Mouse (Mus musculus): ENCODE results near the gene Srpk2.
A peak's percentile ranks its signal among the peaks of the same experiment; 100 is the strongest.
"Not testable (repeated sequence)": the region's sequence is repeated elsewhere in the genome, so short reads cannot be mapped to it uniquely, and the experiment has no call there.

Gene Srpk2

DNA sequence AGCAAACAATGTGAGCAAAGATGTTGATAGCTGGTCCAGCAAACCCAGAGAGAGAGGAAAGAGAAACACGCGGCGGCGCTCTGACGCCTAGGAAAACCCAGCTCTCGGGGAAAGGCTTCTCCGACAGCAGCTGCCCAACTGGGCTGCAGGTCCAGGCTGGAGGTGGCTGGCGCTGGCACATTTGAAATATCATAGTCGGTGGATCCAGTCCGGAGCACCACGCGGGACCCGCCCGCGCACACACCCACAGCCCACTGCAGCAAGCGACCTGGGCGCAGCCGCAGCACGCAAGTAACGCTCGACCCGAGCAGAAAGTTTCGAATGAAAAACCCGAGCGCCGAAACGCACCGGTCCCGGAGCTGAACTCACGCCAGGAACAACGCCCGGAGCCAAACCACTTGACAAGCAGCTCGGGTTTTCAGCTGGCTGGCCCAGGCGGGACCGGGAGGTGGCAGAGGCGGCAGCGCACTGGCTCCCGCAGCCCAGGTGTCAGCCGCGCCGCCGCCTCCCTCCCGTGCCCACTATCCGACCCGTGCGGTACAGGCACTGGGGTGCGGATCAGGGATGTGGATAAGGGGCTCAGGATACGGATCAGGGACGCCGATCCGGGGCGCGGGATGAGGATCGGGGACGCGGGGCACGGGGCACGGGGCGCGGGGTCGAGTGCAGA is 9.5 kb downstream of the Srpk2 start:
- peak; percentile 76 for DNase-seq (ENCODE audit: low read depth, low spot score)

DNA sequence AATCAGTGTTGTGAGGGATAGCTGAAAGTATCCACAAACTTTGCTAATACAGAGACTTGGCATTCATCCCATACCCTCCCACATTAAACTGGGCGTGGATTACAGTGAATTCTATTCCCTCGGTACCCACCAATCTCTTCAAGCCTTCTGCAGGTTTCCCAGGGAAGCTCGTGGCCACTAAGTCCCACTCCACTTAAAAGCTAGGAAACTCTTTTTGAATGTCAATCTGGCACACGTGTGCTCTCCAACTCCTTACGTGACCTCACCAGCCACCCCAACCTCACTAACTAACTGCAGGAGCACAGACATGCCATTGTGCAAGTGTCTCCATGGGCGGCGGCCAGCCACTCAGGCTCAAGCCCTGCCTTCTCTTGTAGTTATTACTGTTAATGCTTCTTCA is 12.3 kb downstream of the Srpk2 start:
- DNase-seq (ENCODE audit: low read depth, low spot score): peak; percentile 76

DNA sequence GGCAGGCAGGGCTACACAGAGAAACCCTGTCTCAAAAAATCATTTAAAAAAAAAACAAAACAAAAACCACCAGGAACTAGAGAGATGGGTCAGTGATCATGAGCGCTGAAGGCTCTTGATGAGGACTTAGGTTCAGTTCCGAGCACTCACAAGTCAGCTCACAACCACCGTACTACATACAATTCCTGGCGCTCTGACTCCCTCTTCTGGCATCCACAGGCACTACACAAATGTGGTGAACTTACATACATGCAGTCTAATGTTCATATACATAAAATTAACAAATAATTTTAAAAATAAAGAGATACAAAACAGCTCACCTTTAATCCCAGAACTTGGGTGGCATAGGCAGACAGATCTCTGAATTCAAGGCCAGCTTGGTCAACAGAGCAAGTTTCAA is 13.5 kb downstream of the Srpk2 start:
- DNase-seq (ENCODE audit: low read depth, low spot score): no peak

DNA sequence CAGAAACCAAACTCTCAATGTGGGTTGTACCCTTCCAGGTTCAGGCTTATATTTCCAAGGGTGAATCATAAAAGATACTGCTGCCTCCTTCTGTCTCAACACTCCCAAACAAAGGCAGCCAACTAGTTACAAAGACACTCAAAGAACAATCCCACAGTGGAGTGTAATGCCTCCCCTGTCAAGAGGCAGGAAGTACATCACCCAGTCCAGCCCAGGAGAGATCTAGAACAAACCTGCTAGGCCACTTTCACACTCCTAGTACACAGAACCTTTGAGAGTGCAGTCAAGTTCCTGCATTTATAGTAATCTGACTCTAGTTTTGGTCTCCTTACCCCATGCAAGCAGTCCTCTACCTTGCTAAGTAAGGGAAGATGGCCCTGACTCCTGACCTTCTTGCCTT is 18.5 kb downstream of the Srpk2 start:
- DNase-seq (ENCODE audit: low read depth, low spot score): no peak

DNA sequence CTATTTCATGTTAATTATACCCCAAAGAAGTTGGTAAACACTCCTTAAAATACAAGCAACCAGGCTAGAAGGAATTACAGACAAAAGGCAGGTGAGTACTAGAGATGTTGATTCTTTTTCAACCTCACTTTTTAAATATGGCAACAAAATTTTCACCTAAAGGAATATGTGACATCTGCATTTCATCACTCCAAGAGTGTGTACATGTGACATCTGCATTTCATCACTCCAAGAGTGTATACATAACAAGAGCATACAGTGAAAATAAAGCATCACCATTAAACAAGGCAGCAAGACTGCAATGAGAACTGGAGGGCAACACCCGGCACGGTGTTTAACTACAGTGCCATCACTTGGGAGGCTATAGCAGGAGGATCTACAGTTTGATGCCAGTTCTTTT is 23.2 kb downstream of the Srpk2 start:
- no peak for DNase-seq (ENCODE audit: low read depth, low spot score)

DNA sequence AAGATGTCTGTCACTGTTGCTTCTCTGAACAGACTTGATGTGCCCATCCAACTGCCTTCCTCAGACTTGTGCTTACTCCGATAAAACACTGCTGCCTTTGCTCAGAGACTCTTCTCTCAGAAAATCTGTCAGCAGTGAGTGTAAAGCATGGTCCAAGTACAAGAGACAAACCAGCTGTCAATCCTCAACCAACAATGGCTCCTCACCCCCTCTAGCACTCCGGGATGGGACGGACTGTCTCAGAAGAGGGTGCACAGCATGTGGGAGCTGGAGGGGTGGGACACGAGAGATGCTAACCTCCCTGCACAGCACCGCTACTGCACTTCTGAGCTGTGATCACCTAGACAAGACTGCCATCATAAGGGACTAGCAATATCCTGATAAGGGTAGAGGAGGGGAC is 26.4 kb downstream of the Srpk2 start:
- no peak for DNase-seq (ENCODE audit: low read depth, low spot score)

DNA sequence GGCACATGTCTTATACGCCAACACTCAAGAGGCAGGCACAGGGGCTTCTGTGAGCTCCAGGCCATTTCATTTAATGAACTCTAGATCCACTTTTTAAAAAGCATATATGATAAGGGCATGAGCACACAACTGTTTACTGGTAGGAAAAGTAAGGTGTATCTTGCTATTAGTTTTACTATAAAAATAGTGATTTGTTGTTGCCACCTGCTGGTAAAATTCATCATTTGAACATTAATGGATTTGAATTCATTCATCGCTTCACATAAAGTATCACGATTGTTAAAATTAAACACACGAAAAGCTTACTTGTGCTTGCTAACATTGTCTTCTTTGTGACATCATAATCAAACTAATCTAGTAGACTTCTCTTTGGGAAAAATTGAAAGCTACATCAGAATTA is 27.8 kb downstream of the Srpk2 start:
- peak; percentile 49 for DNase-seq (ENCODE audit: low read depth, low spot score)

DNA sequence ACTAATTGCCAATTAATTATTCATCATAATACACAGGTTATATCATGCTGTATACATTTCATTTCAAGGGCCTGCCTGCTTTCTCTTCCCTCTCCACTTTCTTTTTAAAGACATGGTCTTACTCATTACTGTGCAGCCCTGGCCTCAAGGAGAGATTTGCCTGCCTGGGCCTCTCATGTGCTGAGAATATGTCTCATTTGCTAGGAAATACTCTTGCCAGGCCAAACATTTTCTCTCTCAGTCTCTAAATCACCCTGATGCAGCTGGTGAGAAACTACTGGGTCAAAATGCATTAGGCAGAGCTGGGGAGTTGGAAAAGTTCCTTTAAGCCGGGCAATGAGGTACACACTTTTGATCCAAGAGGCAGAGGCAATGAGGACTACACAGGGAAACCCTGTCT is 29.4 kb downstream of the Srpk2 start:
- no peak for DNase-seq (ENCODE audit: low read depth, low spot score)

DNA sequence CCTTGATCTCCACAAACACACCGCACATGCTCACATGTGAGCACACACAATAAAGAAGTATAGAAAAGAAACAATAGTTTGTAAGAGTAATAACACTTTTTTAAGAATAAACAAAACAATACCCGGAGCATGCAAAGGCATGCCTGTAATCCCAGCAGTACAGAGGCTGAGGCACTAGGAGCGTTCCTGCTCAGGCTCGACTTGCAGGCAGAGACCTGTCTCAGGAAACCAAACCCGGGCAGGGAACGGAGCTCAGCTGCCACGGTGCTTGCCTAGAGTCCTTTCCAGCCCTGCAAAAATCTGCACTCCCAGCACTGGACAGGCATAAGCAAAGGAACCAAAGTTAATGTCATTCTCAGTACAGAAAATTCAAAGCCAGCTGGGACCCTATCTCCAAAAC is 32.1 kb downstream of the Srpk2 start:
- no peak for DNase-seq (ENCODE audit: low read depth, low spot score)

DNA sequence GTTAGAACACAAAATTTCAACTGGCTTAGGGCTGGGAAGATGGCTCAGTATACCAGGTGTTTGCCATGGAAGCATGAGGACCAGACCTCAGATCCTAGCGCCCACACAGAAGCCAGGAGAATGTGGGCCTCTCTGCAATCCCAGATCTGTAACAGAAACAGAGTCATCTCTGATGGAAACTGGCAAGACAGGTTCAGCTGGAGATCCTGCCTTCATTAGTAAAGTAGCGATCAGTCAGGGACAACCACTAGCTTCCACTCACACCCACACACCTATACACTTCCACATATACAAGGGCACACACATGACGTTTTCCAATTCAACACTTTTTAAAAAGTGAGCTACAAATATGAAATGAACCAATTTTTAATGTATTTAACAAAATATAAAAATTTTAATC is 32.6 kb downstream of the Srpk2 start:
- no peak for DNase-seq (ENCODE audit: low read depth, low spot score)

DNA sequence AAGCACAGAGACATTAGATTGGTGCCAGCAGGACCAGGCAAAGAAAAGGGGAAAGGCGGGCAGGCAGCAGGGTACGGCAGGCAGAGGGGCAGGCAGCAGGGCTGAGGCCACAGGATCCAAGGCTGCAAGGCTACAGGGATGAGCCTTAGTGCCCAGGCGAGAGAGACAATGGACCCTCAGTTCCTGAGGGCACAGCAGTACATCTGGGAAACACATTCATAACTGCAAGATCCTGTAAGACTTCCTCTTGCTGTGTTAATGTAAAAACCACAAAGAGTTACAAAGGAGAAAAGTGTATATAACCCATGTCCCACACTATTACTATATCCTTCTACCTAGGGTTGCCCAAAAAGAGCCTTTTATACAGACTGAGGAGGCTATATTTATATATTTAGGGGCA is 33.9 kb downstream of the Srpk2 start:
- no peak for DNase-seq (ENCODE audit: low read depth, low spot score)

DNA sequence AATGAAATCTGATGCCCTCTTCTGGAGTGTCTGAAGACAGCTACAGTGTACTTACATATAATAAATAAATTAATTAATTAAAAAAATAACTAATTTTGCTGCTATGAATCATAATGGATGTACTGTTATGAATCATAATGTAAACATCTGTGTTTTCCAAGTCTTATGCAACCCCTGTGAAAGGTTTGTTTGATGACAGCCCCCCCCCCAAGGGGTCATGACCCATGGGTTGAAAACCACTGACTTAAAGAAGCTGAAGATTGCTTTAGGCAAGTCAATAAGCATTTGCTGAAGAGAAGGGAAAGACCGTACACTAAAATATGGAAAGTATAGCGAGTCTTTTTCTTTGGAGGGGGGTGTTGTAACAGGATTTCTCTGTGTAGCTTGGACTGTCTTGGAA is 35.2 kb downstream of the Srpk2 start:
- DNase-seq (ENCODE audit: low read depth, low spot score): no peak

DNA sequence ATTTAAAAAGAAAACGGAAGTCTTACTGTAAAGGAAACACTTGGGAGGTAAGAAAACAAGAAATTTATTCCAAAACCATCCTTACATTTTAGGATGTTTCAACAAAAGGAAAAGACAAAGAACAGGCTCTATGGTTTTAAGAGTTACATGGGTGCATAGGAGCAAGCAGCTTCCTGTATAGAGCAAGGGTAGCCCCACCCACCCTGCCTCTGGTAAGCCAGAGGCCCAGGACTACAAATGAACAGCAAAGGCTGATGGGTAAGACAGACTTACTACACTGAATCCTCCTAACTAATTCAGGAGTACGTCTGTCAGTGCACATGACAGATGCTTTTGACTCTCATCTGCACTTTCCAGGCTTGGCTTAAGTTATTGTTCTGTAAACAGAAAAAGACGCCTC is 38.7 kb downstream of the Srpk2 start:
- DNase-seq (ENCODE audit: low read depth, low spot score): no peak

DNA sequence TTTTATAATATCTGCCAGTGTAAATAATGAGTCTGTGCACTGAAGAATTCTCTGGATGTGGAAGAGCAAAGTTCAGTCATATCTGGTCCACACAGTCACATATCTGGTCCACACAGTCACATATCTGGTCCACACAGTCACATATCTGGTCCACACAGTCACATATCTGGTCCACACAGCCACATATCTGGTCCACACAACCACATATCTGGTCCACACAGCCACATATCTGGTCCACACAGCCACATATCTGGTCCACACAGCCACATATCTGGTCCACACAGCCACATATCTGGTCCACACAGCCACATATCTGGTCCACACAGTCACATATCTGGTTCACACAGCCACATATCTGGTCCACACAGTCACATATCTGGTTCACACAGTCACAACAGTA is 45.2 kb downstream of the Srpk2 start:
- DNase-seq (ENCODE audit: low read depth, low spot score): not testable (repeated sequence)

DNA sequence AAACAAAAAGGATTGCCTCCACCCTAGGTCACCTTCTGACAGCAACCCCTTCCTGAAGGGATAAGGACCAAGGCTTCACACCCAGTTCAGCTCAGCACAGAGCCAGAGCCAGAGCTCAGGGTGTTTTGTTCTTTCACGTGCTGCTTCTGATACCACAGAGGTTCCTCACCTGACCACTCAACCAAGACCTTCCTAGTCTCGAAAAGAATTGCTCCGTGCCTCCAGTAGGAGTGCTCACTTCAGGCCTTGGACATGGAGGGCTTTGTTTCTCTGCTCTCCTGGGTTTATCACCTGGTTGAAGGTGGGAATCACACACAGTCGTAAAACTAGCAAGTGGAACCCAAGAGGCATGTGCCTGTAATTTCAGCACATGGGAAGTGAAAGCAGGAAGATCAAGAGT is 46.4 kb downstream of the Srpk2 start:
- DNase-seq (ENCODE audit: low read depth, low spot score): no peak

DNA sequence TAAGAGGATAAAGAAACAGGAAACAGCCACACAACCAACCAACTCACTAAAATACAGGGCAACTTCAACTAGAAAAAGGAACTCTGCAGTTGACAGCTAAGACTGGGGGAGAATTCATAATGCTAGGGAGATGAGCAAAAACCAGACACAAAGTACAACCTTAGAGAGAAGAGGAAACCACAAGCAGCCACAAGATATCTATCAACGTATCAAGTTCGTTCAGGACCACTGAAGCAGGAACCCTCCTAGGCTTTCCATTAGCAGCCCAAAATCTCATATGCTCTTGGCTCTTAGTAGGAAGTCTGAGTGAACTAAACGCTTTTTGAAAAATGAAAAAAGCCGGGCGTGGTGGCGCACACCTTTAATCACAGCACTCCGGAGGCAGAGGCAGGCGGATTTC is 47.1 kb downstream of the Srpk2 start:
- no peak for DNase-seq (ENCODE audit: low read depth, low spot score)

DNA sequence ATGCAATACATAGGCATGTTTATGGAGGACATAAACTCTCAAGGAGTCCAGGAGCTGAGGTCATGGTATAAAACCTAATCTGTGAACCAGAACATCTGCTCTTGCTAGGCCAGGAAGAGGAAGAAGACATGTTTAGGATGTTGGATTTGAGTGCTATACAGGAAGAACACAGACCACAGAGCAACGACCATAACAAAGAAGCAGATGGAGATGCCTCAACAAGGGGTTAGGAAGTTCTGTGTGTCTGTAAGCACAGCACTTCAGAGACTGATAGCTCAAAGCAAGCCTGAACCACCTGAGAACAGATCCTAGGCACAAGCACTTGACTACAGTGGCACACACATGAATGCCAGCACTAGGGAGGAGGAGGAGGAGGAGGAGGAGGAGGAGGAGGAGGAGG is 52.9 kb downstream of the Srpk2 start:
- no peak for DNase-seq (ENCODE audit: low read depth, low spot score)

DNA sequence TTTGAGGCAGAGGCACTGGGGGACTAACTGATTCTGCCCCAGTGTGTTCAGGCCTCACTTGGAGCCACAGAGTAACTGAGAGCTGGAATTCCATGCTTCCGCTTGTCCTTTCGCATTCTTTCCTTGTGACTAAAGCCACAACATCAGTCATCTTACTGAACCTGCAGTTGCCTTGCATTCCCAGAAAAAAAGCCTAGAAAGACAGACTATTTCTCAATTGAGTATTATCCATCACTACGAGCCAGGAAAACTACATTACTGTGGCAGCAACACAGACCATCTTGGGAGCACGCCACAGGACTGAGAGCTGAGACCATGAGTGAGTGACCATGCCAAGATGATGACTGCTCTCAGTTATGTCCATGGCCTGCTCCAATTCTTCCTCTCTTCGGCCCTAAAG is 57.2 kb downstream of the Srpk2 start:
- peak; percentile 95 for DNase-seq (ENCODE audit: low read depth, low spot score)

DNA sequence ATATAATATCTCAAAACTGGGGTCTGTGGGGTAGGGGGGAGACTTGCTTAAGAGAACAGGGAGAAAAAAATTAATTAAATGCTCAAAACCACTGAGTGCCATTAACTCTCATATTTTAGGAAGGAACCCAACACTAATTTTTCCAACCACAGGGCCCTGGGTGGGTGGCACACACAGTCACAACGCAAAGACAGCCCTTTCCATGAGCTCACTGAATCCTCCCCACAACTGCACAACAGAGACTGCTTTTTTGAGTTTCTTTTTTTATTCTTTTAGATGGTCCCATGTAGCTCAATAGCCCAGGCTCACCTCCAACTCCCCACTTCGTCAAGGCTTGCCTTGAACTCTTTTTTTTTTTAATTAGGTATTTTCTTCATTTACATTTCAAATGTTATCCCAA is 58.2 kb downstream of the Srpk2 start:
- DNase-seq (ENCODE audit: low read depth, low spot score): no peak

DNA sequence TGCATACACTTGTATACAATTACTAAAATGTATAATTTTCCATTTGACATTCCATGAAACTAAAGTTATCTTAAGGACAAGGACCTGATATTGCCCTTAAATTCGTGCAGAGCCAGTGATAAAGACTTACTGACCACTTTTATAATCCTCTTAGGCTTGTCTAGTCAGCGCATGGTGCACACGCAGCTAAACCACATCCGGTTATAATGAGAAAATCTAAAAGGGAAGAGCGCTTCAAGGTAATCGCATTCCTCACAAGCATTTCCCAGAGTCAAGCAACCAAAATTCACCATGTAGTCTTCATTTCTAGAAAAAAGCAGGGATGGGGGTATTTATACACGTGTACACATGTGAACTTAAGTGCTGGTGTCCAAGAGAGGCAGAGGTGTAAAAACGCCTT is 63.8 kb downstream of the Srpk2 start:
- DNase-seq (ENCODE audit: low read depth, low spot score): no peak

DNA sequence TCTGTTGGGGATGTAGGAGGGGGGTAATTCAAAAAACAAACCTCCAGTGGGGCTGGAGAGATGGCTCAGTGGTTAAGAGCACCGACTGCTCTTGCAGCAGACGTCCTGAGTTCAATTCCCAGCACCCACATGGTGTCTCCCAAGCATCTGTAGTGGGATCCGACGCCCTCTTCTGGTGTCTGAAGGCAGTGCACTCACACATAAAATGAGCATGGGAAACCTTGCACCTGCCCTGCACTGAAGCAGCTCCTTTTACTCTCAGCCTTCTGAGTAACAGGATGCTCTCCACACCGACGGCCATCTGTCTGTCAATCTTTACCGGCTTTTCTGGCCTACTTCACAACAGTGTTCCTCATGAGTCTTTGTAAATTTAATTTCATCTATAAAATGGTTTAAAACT is 65.8 kb downstream of the Srpk2 start:
- no peak for DNase-seq (ENCODE audit: low read depth, low spot score)

DNA sequence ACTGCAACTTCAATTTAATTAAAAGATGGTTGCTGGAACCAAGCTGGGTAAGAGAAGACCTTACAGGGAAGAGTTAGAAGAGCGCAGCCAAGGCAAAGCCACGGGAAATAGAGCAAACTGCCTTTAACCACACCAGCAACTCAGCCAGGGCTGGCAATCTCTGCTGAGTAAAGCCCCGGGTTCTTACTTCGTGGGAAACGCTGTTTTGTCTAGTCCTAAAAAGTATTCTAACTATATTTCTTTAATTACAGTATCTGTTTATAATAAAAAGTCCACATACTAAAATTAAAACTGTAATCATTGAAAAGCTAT is 67.4 kb downstream of the Srpk2 start:
- DNase-seq (ENCODE audit: low read depth, low spot score): no peak

DNA sequence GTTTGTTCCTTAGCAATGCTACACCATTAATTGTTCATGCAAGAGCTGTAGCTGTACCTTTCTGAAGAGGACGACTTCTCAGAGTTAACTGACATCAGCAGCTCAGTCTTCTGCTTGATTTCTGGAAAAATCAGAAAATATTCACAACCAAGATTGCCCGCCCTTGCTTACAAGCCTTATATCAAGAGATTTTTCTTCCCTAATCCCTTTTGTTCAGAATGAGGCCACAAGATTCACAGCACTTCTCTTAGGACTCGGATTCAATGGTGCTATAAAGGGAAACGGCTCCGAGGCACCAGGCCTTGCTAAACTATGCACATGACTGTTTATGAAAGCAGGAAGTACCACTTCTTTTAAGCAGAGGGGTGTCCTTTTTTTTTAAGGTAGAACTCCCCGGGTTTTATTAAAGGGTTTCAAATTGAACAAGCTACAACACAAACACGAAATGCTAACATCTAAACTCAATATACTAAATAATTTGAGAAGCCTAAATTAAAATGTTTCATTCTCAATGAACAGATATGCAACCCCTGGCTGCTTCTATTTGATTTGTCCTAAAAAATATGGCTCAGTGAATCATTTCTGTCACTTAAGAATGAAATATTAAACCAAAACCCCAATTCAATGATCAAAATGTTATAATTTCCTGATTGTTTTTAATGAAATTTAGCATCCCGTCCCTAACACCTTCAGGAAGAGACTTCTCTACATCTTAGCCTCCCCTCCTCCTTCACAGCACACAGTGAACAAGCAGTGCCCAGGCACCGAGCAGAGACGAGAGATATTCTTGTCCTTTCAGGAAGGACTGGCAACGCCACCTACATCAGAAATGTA is 67.9 kb downstream of the Srpk2 start:
- DNase-seq (ENCODE audit: low read depth, low spot score): peak; percentile 84

All from 3T3-L1 (cell line).